Mouse (Mus musculus) liver, embryonic 14.5 days (tissue): ENCODE data around the gene Cpne6.

ENCODE experiments used
- CTCF ChIP-seq: IDR thresholded peaks from 2 replicates; pipeline ENCODE4 v1.5.1; 2016; ENCODE audit warnings: antibody characterized with exemption, low read depth, control low read depth
- EP300 ChIP-seq: IDR thresholded peaks from 2 replicates; pipeline ENCODE4 v1.6.1; 2016; ENCODE audit warnings: antibody characterized with exemption, low read depth

- TF ChIP-seq EP300 (no peak), CTCF (no peak)
Measured at GRCm38 (mm10) chr14:55479629-55480028, 30.6 kb upstream of the Cpne6 start.
